Mouse (Mus musculus): ENCODE measurements around the gene Gm49403. TPM values are rescaled to one million over a fixed set of nuclear protein-coding genes. Genes with fewer than 3 reads are reported as not detected.
"Not testable (repeated sequence)": the region's sequence is repeated elsewhere in the genome, so short reads cannot be mapped to it uniquely, and the experiment has no call there.

The Gm49403 gene
- polyA plus RNA-seq, 1 experiment from 2014 or later = not detected

DNA sequence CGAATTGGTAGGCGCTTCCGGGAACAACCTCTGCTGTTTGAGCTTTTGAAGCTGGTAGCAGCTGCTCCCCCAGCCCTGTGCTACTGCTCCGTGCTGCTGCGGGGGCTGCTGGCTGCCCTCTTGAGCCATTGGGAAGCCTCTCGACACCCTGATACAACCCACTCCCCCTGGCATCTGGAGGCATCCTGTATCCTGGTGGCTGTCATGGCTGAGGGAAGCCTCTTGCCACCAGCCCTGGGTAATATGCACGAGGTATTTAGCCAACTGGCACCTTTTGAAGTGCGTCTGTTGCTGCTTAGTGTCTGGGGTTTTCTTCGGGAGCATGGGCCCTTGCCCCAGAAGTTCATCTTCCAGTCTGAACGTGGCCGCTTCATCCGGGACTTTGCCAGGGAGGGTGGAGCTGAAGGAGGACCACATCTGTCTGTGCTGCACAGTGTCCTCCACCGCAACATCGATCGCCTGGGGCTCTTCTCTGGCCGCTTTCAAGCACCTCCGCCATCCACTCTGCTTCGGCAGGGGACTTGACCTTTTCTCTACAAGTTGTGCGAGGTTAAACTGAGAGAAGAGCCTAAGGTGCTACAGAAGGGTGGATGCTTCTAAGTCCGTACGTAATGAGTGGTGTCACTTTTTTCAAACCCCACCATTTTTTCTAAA lies 13.6 kb downstream of the Gm49403 start:
- Histone ChIP-seq H3K27ac (replicated peaks) (peak overlapping the region; percentile 87), H3K9ac (replicated peaks) (peak overlapping the region; percentile 83), H3K4me2 (peak overlapping the region; percentile 75), H3K4me3 (replicated peaks) (peak overlapping the region; percentile 64), H3K36me3 (peaks cover 19% of the 10 kb centered on the region), H3K4me1 (peaks cover 51% of the 10 kb centered on the region)
- WGBS = 20% methylated on average over 21 of the region's 21 CpGs
- peak; percentile 61 for ATAC-seq (ENCODE audit: low FRiP score)
- H3K27me3 ChIP-seq (replicated peaks); H3K9me3 ChIP-seq (replicated peaks): not testable (repeated sequence)

GRCm38 (mm10) chr19:8897865-8898495 lies 14.2 kb downstream of the Gm49403 start, which contains the start of gene Ganab:
Gene Ganab, plus strand, starts transcription at chr19:8898071.
- Histone ChIP-seq H3K4me3 (replicated peaks) (peak within 1 kb of the TSS; percentile 64), H3K36me3 (peaks cover 24% of the 10 kb centered on the region), H3K27ac (replicated peaks) (peak within 1 kb of the TSS; percentile 87), H3K27me3 (replicated peaks) (no peaks in the 10 kb centered on the region), H3K4me2 (peak within 1 kb of the TSS; percentile 75), H3K9me3 (replicated peaks) (no peaks in the 10 kb centered on the region), H3K4me1 (peaks cover 51% of the 10 kb centered on the region), H3K9ac (replicated peaks) (peak within 1 kb of the TSS; percentile 83)
- ATAC-seq (ENCODE audit: low FRiP score) = peak; percentile 98
- WGBS = under 1% methylated on average over 52 of the region's 53 CpGs

DNA sequence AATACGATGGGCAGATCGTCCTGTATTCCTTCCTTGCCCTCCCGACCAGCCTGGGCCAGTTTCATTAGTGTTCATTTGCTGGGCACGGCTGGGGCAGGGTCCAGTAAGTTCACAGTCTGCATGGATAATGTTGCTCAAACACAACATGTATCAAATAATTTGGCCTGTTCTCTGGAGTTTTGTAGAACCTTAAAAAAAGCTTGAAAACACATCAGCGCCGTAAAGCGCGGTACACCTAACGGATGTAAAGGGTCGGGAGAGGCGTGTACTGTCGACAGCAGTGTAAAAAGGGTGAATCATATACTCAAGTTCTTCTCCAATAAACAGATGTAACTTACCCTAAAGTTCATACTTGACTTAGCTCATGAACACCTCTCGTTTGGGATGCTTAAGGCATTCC lies 14.8 kb downstream of the Gm49403 start:
- Histone ChIP-seq H3K36me3 (peaks cover 30% of the 10 kb centered on the region), H3K9me3 (replicated peaks) (no peaks in the 10 kb centered on the region), H3K4me2 (peak overlapping the region; percentile 75), H3K27me3 (replicated peaks) (no peaks in the 10 kb centered on the region), H3K4me1 (peaks cover 47% of the 10 kb centered on the region), H3K9ac (replicated peaks) (peak overlapping the region; percentile 83), H3K4me3 (replicated peaks) (peak overlapping the region; percentile 64), H3K27ac (replicated peaks) (peak overlapping the region; percentile 87)
- WGBS = 9% methylated on average over 13 of the region's 13 CpGs
- ATAC-seq (ENCODE audit: low FRiP score) = no peak

DNA sequence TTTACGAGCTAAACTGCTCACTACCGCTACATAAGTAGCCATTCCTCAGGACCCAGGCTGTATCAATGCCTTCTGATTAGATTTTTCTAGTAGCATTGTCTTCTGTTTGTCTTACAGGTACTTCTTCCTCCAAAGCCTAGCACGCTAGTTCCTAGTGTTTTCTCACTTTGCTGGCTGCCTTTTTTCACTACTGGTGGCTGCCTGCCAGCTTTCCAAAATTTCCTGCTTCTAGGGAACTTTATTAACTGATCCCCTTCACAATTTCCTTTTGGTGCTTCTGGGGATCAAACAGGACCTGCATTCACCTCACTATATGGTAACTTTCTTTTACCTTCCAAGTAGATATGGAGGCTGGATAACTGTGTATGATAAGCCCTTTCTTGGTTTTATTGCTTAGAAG lies 15.3 kb downstream of the Gm49403 start:
- Histone ChIP-seq H3K36me3 (peaks cover 33% of the 10 kb centered on the region), H3K9ac (replicated peaks) (peak overlapping the region; percentile 83), H3K9me3 (replicated peaks) (no peaks in the 10 kb centered on the region), H3K27me3 (replicated peaks) (no peaks in the 10 kb centered on the region), H3K4me3 (replicated peaks) (peak overlapping the region; percentile 64), H3K4me2 (peak overlapping the region; percentile 75), H3K27ac (replicated peaks) (no peak overlapping the region), H3K4me1 (peaks cover 42% of the 10 kb centered on the region)
- 55% methylated on average over 3 of the region's 3 CpGs for WGBS
- no peak for ATAC-seq (ENCODE audit: low FRiP score)

DNA sequence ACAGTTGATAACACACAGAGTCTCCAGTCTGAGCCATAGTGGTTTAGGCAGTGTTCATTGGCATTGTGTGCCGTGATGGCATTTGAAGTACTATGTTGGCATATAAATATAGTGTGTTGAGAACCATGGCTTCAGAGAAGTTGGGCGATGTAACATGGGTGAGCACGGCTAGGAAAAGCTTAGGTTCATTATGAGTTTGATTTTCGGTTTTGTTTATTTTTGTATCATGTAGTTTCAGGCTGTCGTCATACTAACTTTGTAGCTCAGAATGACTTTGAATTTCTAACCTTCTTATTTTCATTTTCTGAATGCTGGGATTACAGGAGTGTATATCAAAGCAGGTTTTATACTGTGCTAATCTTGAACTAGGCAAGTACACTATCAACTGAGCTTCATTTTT lies 19.7 kb downstream of the Gm49403 start:
- WGBS = 94% methylated on average over 5 of the region's 5 CpGs
- peaks cover 59% of the 10 kb centered on the region for H3K36me3 ChIP-seq

DNA sequence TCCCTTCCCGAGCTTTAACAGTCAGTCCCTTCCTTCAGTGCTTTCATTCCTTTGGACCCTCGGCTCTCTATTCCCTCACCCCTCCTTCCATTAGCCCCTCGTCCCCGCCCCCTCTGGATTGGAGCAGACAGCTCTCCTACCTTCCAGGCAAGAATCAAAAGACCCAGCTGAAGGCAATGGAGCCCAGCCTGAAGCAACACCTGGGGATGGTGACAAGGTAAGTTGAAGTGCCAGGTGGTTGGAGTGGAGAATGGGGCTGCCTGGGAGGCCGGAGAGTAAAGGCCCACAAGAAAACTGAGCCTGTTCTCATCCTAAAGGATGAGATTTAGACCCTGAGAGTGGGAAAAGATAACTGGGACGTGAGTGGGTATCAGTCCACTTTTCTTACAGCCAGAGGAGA lies 24.8 kb downstream of the Gm49403 start:
- no peak overlapping the region for H3K9ac ChIP-seq (replicated peaks)
- no peak overlapping the region for H3K4me3 ChIP-seq (replicated peaks)
- no peak overlapping the region for H3K4me2 ChIP-seq
- H3K27ac ChIP-seq (replicated peaks) = no peak overlapping the region
- peaks cover 94% of the 10 kb centered on the region for H3K36me3 ChIP-seq
- no peak for ATAC-seq (ENCODE audit: low FRiP score)
- no peaks in the 10 kb centered on the region for H3K9me3 ChIP-seq (replicated peaks)
- no peaks in the 10 kb centered on the region for H3K4me1 ChIP-seq
- no peaks in the 10 kb centered on the region for H3K27me3 ChIP-seq (replicated peaks)
- 89% methylated on average over 6 of the region's 6 CpGs for WGBS

More for the DNA sequence above, 19.7 kb downstream of the Gm49403 start:
- Histone ChIP-seq H3K27me3 (replicated peaks) (no peaks in the 10 kb centered on the region), H3K4me2 (no peak overlapping the region), H3K9ac (replicated peaks) (no peak overlapping the region), H3K4me1 (peaks cover 20% of the 10 kb centered on the region), H3K4me3 (replicated peaks) (no peak overlapping the region), H3K27ac (replicated peaks) (no peak overlapping the region), H3K9me3 (replicated peaks) (no peaks in the 10 kb centered on the region)
- no peak for ATAC-seq (ENCODE audit: low FRiP score)

DNA sequence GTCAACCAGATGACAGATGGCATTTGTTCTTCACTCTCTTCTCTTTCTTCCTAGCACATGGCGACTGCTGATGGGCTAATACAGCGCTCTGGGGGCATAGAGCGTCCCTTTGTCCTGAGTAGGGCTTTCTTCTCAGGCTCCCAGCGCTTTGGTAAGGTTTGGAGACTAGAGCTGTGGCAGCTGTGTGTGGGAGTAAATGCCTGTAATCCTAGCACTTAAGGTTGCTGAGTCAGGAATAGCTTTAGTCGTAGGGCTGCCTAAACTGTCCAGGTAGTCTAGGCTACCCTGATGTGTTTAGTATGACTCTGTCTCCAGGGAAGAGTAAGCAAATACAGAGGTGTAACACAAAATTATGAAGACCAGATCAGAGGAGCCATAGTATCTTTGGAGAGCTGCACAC lies 28.1 kb downstream of the Gm49403 start:
- Histone ChIP-seq H3K9ac (replicated peaks) (no peak overlapping the region), H3K27me3 (replicated peaks) (no peaks in the 10 kb centered on the region), H3K4me1 (no peaks in the 10 kb centered on the region), H3K36me3 (peaks cover 99% of the 10 kb centered on the region), H3K9me3 (replicated peaks) (no peaks in the 10 kb centered on the region), H3K4me3 (replicated peaks) (no peak overlapping the region), H3K4me2 (no peak overlapping the region), H3K27ac (replicated peaks) (no peak overlapping the region)
- ATAC-seq (ENCODE audit: low FRiP score) = no peak
- 87% methylated on average over 5 of the region's 5 CpGs for WGBS

GRCm38 (mm10) chr19:8914212-8914611 lies 30.5 kb downstream of the Gm49403 start:
- ATAC-seq (ENCODE audit: low FRiP score) = no peak
- Histone ChIP-seq H3K4me2 (no peak overlapping the region), H3K9me3 (replicated peaks) (no peaks in the 10 kb centered on the region), H3K4me1 (no peaks in the 10 kb centered on the region), H3K27ac (replicated peaks) (no peak overlapping the region), H3K4me3 (replicated peaks) (no peak overlapping the region), H3K27me3 (replicated peaks) (no peaks in the 10 kb centered on the region), H3K9ac (replicated peaks) (no peak overlapping the region), H3K36me3 (peaks cover 75% of the 10 kb centered on the region)
- WGBS = 98% methylated on average over 3 of the region's 3 CpGs

GRCm38 (mm10) chr19:8919000-8919399 lies 35.3 kb downstream of the Gm49403 start:
- Histone ChIP-seq H3K36me3 (peaks cover 37% of the 10 kb centered on the region), H3K27ac (replicated peaks) (no peak overlapping the region), H3K27me3 (replicated peaks) (no peaks in the 10 kb centered on the region), H3K4me2 (no peak overlapping the region), H3K9me3 (replicated peaks) (no peaks in the 10 kb centered on the region), H3K9ac (replicated peaks) (no peak overlapping the region), H3K4me1 (peaks cover 18% of the 10 kb centered on the region), H3K4me3 (replicated peaks) (no peak overlapping the region)
- no peak for ATAC-seq (ENCODE audit: low FRiP score)
- 90% methylated on average over 3 of the region's 3 CpGs for WGBS

GRCm38 (mm10) chr19:8919684-8920072 lies 35.9 kb downstream of the Gm49403 start:
- ATAC-seq (ENCODE audit: low FRiP score) = 0 out of 2 replicates have a peak, but pooled peaks have one; percentile 2
- peaks cover 30% of the 10 kb centered on the region for H3K36me3 ChIP-seq
- peak overlapping the region; percentile 64 for H3K9ac ChIP-seq (replicated peaks)
- peak overlapping the region; percentile 66 for H3K4me3 ChIP-seq (replicated peaks)
- peak overlapping the region; percentile 67 for H3K4me2 ChIP-seq
- WGBS = 51% methylated on average over 6 of the region's 6 CpGs
- no peaks in the 10 kb centered on the region for H3K9me3 ChIP-seq (replicated peaks)
- peak overlapping the region; percentile 90 for H3K27ac ChIP-seq (replicated peaks)
- no peaks in the 10 kb centered on the region for H3K27me3 ChIP-seq (replicated peaks)
- H3K4me1 ChIP-seq = peaks cover 18% of the 10 kb centered on the region

DNA sequence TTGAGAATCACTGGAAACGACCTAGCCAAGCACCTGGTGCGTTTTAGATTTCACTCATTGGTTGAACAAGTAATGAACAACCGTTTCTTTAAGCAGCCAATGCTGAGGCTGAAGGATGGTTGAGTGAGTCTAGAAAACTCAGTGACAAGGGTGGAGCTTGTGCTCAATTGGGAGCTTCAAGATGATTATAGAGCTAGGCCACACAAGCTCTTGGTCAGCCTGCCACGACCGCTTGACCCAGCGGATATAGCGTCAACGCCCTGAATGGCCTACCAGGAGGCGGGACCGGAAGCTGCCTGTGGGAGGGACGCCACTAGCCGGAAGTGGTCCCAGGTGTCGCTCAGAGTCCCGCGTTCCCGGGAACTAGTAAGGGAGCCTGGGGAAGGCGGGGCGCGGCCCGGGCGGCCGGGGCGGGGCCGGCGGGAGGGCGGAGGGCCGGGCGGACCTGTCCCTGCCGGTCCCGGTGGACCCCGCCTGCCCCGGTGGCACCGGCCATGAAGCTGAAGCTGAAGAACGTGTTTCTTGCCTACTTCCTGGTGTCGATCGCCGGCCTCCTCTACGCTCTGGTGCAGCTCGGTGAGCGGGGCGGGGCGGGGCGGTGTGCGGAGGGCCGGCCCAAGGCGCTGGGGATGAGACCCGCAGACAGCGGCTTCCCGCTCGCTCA lies 36.5 kb downstream of the Gm49403 start, which contains the start of gene B3gat3:
Gene B3gat3 (plus strand): TSS at position 302 of the 664 bp plus-strand sequence.
- Histone ChIP-seq H3K4me1 (peaks cover 18% of the 10 kb centered on the region), H3K27ac (replicated peaks) (peak within 1 kb of the TSS; percentile 90), H3K4me3 (replicated peaks) (peak within 1 kb of the TSS; percentile 66), H3K9ac (replicated peaks) (peak within 1 kb of the TSS; percentile 64), H3K4me2 (peak within 1 kb of the TSS; percentile 67), H3K36me3 (peaks cover 25% of the 10 kb centered on the region), H3K9me3 (replicated peaks) (no peaks in the 10 kb centered on the region), H3K27me3 (replicated peaks) (no peaks in the 10 kb centered on the region)
- peak; percentile 97 for ATAC-seq (ENCODE audit: low FRiP score)
- WGBS = 1% methylated on average over 50 of the region's 50 CpGs
